Mouse (Mus musculus) heart, embryonic 16.5 days (tissue): Measurements from ENCODE around the gene Ggt1. TPM values are rescaled to one million over a fixed set of nuclear protein-coding genes. Genes with fewer than 3 reads are reported as not detected.

Experiments
- ATAC-seq: fragments of 200-750 bp; cut with Nextera tagmentation; replicated peaks from 2 replicates; pipeline ENCODE4 v1.8.0; 2017; ENCODE audit warnings: moderate number of reproducible peaks; ENCODE audit not compliant: insufficient read depth, low FRiP score; ENCODE audit errors: extremely low read depth
- H3K27ac ChIP-seq: fragments of 300-500 bp; sonication (generic); 2 replicates; pipeline ENCODE4 v1.5.1; 2014; ENCODE audit warnings: mild to moderate bottlenecking, low read length, control low read depth, moderate library complexity
- H3K27me3 ChIP-seq: fragments of 300-500 bp; sonication (generic); 2 replicates; pipeline ENCODE4 v1.6.1; 2014; ENCODE audit warnings: low read length, mixed read lengths; ENCODE audit not compliant: control insufficient read depth, insufficient read depth
- H3K36me3 ChIP-seq: fragments of 300-500 bp; sonication (generic); 2 replicates; pipeline ENCODE4 v1.6.1; 2014; ENCODE audit not compliant: control insufficient read depth, insufficient read depth
- H3K4me1 ChIP-seq: fragments of 300-500 bp; sonication (generic); 2 replicates; pipeline ENCODE4 v1.6.1; 2014; ENCODE audit warnings: low read length, mixed read lengths; ENCODE audit not compliant: control insufficient read depth, insufficient read depth
- H3K4me2 ChIP-seq: fragments of 300-500 bp; sonication (generic); 2 replicates; pipeline ENCODE4 v1.6.1; 2014; ENCODE audit warnings: low read depth, mild to moderate bottlenecking, control low read depth, low read length
- H3K4me3 ChIP-seq: fragments of 300-500 bp; sonication (generic); 2 replicates; pipeline ENCODE4 v1.5.1; 2014; ENCODE audit warnings: mild to moderate bottlenecking, control low read depth, low read length
- H3K9ac ChIP-seq: fragments of 300-500 bp; sonication (generic); 2 replicates; pipeline ENCODE4 v1.6.1; 2014; ENCODE audit warnings: low read length, control low read depth
- H3K9me3 ChIP-seq: fragments of 300-500 bp; sonication (generic); replicated peaks from 2 replicates; pipeline ENCODE4 v1.6.1; 2016; ENCODE audit warnings: low read length; ENCODE audit not compliant: control insufficient read depth
- WGBS: fragments of 180-500 bp; shearing (Covaris S2); extraction: QIAGEN DNeasy Blood & Tissue Kit; methylation state at CpG from one replicate; pipeline ENCODE4 v1.1.7; 2014; 5-methylcytosine and 5-hydroxymethylcytosine counted together
- polyA plus RNA-seq: library from polyadenylated mRNA; unstranded; fragments of >200 nt; fragmentation: Nextera tagmentation; extraction: Ambion mirVana; gene quantifications from 2 replicates; pipeline ENCODE4 v1.2.1, GENCODE M21; 2015

Gene Ggt1
- polyA plus RNA-seq, 1 experiment from 2014 or later, result 2.4 TPM

DNA sequence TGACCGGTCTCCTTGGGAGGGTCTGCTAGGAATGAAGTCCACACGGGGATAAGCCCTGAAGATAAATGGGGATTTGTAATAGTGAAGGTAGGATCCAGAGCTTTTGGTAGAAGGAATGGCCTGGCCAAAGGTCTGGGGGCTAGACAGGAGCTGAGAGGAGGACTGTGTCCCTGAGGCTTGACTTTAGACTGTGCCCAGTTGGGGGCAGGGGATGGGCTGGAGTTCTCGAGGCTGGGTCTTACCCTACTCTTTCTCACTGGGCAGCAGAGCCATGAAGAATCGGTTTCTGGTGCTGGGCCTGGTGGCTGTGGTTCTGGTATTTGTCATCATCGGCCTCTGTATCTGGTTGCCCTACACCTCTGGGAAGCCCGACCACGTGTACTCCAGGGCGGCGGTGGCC is 12.6 kb downstream of the Ggt1 start:
- Histone ChIP-seq H3K9me3 (no peaks in the 10 kb centered on the region), H3K9ac (no peak overlapping the region), H3K4me2 (no peak overlapping the region), H3K36me3 (no peaks in the 10 kb centered on the region), H3K4me3 (no peak overlapping the region), H3K4me1 (no peaks in the 10 kb centered on the region), H3K27ac (no peak overlapping the region), H3K27me3 (no peaks in the 10 kb centered on the region)
- WGBS, result 90% methylated on average over 9 of the region's 9 CpGs
- no peak for ATAC-seq

DNA sequence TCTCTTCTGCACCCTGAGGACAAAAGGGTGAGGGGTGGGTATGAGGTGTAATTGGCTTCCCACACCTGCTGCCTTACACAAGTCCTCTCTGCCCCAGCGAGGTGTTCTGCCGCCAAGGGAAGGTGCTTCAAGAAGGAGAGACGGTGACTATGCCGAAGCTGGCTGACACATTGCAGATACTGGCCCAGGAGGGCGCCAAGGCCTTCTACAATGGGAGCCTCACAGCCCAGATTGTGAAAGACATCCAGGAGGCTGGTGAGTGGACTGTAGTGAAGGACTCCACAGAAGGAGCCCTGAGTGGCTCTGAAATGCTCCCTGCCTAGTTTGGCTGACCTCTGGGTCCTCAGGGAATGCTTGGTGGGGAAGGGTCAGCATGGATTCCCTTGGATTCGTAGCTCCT is 17.7 kb downstream of the Ggt1 start:
- Histone ChIP-seq H3K27ac (no peak overlapping the region), H3K4me2 (no peak overlapping the region), H3K4me1 (no peaks in the 10 kb centered on the region), H3K27me3 (0 out of 2 replicates have a peak, but pooled peaks cover 3% of the 10 kb centered on the region), H3K36me3 (no peaks in the 10 kb centered on the region), H3K9me3 (no peaks in the 10 kb centered on the region), H3K9ac (no peak overlapping the region), H3K4me3 (no peak overlapping the region)
- ATAC-seq, result no peak
- 77% methylated on average over 6 of the region's 6 CpGs for WGBS

DNA sequence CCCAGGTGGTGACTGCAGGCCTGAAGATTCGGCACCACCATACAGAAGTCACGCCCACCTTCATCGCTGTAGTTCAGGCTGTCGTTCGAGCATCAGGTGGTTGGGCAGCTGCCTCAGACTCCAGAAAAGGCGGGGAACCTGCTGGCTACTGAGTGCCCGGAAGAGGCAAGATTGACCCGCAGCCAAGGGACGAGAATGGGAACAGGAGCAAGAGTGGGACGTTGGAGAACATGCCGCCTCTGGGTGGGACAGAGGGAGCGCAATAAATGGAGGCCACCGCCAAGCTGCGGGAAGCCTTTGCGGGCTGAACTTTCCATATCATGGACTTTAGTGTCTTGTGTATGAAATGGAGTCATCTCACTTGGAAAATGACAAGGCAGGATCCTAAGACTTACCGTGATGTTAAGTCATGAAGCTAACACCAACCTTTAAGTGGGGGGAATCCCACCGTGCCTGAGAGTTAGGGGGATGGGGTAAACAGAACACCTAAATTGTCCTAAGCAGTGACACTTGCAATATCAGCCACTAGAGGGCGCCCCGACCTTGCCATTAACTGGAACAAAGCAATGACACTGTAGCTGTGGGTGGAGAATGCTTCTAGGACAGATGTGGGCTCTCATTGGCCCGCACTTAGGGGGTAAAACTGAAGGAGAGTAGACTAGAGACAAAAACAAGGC is 24.6 kb downstream of the Ggt1 start:
- H3K9me3 ChIP-seq, result no peaks in the 10 kb centered on the region
- peaks cover 32% of the 10 kb centered on the region for H3K4me1 ChIP-seq
- no peaks in the 10 kb centered on the region for H3K36me3 ChIP-seq
- H3K9ac ChIP-seq, result no peak overlapping the region
- WGBS, result 18% methylated on average over 20 of the region's 20 CpGs
- peaks cover 5% of the 10 kb centered on the region; the same call in 1 of the 2 replicates for H3K27me3 ChIP-seq
- H3K4me3 ChIP-seq, result 0 out of 2 replicates have a peak overlapping the region, but pooled peaks have one; percentile 13
- 0 out of 2 replicates have a peak, but pooled peaks have one; percentile 23 for ATAC-seq
- peak overlapping the region; percentile 24 for H3K4me2 ChIP-seq
- H3K27ac ChIP-seq, result no peak overlapping the region

GRCm38 (mm10) chr10:75586553-75586879 is 25.1 kb downstream of the Ggt1 start:
- H3K4me2 ChIP-seq, result no peak overlapping the region
- H3K27me3 ChIP-seq, result peaks cover 5% of the 10 kb centered on the region; the same call in 1 of the 2 replicates
- H3K27ac ChIP-seq, result no peak overlapping the region
- WGBS, result 79% methylated on average over 1 of the region's 1 CpGs
- no peak overlapping the region for H3K4me3 ChIP-seq
- H3K9me3 ChIP-seq, result no peaks in the 10 kb centered on the region
- H3K36me3 ChIP-seq, result no peaks in the 10 kb centered on the region
- peaks cover 34% of the 10 kb centered on the region for H3K4me1 ChIP-seq
- ATAC-seq, result no peak
- H3K9ac ChIP-seq, result no peak overlapping the region

- H3K27ac ChIP-seq, result peak overlapping the region; percentile 74
- H3K4me1 ChIP-seq, result peaks cover 39% of the 10 kb centered on the region
- no peaks in the 10 kb centered on the region for H3K9me3 ChIP-seq
- no peak overlapping the region for H3K4me3 ChIP-seq
- 51% methylated on average over 4 of the region's 4 CpGs for WGBS
- no peak overlapping the region for H3K4me2 ChIP-seq
- ATAC-seq, result peak; percentile 24; the same call in 1 of the 2 replicates
- H3K36me3 ChIP-seq, result no peaks in the 10 kb centered on the region
- peaks cover 5% of the 10 kb centered on the region; the same call in 1 of the 2 replicates for H3K27me3 ChIP-seq
- H3K9ac ChIP-seq, result no peak overlapping the region
Measured at GRCm38 (mm10) chr10:75587781-75588180, 26.4 kb downstream of the Ggt1 start.

DNA sequence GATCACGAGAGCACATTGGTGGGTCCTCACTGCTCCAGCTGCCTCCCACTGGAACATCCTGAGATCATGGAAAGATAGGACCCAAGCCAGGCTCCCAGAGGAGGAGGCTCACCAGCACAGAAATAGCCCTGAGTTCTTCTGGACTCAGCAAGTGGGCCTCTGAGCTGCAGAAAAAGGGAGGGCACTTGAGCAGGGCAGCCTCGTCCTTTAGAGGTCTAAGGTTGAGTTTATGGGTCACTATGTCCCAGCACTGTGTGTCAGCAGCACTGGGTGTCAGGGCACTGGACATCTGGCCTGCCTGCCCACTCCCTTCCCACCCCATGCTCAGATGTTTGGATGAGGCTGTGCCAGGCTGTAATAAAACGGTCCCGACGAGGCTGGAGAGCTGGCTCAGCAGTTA is 26.9 kb downstream of the Ggt1 start:
- H3K9me3 ChIP-seq, result no peaks in the 10 kb centered on the region
- H3K36me3 ChIP-seq, result no peaks in the 10 kb centered on the region
- H3K27ac ChIP-seq, result peak overlapping the region; percentile 74
- ATAC-seq, result no peak
- peaks cover 5% of the 10 kb centered on the region; the same call in 1 of the 2 replicates for H3K27me3 ChIP-seq
- 51% methylated on average over 5 of the region's 5 CpGs for WGBS
- no peak overlapping the region for H3K4me2 ChIP-seq
- no peak overlapping the region for H3K9ac ChIP-seq
- no peak overlapping the region for H3K4me3 ChIP-seq
- H3K4me1 ChIP-seq, result peaks cover 39% of the 10 kb centered on the region

DNA sequence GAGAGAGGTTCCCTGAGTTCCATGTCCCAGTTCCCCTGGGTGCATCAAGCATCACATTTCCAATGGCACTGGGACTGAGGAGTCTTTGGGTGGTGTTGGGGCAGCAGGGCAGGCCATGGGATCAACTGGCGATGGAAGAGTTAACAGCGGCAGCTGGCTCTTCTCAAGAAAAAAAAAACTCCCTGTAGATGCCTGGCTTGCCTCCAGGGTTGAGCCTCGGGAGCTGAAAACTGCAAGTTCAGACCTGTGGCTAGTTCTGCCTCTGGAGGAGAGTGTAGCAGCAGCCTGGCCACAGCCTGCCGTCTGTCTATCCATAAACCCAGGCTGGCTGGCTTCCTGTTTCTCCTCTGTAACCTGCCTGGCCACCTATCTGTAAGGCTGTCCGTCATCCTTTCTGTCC is 27.7 kb downstream of the Ggt1 start, which contains the start of gene Ggt5:
TSS of gene Ggt5 (plus strand) at position 212 of the 400 bp plus-strand sequence.
- 0 out of 2 replicates have a peak, but pooled peaks have one; percentile 19 for ATAC-seq

DNA sequence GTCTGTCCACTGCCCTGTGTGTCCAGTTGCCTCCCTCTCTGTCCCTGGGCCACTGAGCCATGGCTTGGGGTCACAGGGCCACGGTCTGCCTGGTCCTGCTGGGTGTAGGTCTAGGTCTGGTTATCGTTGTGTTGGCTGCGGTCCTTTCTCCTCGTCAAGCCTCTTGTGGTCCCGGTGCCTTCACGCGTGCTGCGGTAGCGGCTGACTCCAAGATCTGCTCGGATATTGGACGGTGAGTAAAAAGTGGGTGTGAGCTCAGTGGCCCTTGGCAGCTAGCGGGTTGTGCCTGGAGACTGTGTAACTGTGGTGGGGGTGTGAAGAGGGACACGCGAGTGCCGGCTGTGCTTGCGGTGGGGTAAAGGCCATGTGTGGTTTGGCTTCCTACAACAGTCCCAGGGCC is 28.2 kb downstream of the Ggt1 start:
- 0 out of 2 replicates have a peak, but pooled peaks have one; percentile 0 for ATAC-seq
- Histone ChIP-seq H3K4me2 (peak overlapping the region; percentile 56), H3K27ac (peak overlapping the region; percentile 85), H3K4me1 (peaks cover 39% of the 10 kb centered on the region), H3K9me3 (no peaks in the 10 kb centered on the region), H3K4me3 (peak overlapping the region; percentile 45), H3K27me3 (no peaks in the 10 kb centered on the region; the same call in 1 of the 2 replicates), H3K9ac (peak overlapping the region; percentile 66), H3K36me3 (no peaks in the 10 kb centered on the region)
- 37% methylated on average over 16 of the region's 16 CpGs for WGBS

More for the DNA sequence above, 27.7 kb downstream of the Ggt1 start, which contains the start of gene Ggt5:
- 11% methylated on average over 5 of the region's 5 CpGs for WGBS
- Histone ChIP-seq H3K27ac (peak within 1 kb of the TSS; percentile 85), H3K4me1 (peaks cover 39% of the 10 kb centered on the region), H3K36me3 (no peaks in the 10 kb centered on the region), H3K4me2 (peak within 1 kb of the TSS; percentile 56), H3K9me3 (no peaks in the 10 kb centered on the region), H3K4me3 (peak within 1 kb of the TSS; percentile 45), H3K27me3 (peaks cover 2% of the 10 kb centered on the region; the same call in 1 of the 2 replicates), H3K9ac (peak within 1 kb of the TSS; percentile 66)

- H3K4me2 ChIP-seq, result peak overlapping the region; percentile 56
- peaks cover 39% of the 10 kb centered on the region for H3K4me1 ChIP-seq
- H3K4me3 ChIP-seq, result peak overlapping the region; percentile 17; the same call in 1 of the 2 replicates
- H3K9ac ChIP-seq, result peak overlapping the region; percentile 31; the same call in 1 of the 2 replicates
- peak overlapping the region; percentile 85 for H3K27ac ChIP-seq
- no peaks in the 10 kb centered on the region for H3K9me3 ChIP-seq
- ATAC-seq, result peak; percentile 53
- 54% methylated on average over 12 of the region's 12 CpGs for WGBS
- H3K36me3 ChIP-seq, result no peaks in the 10 kb centered on the region
- H3K27me3 ChIP-seq, result no peaks in the 10 kb centered on the region
Measured at GRCm38 (mm10) chr10:75591211-75591894, 29.9 kb downstream of the Ggt1 start.
